Mouse (Mus musculus) small intestine, adult 2 months (tissue): Measurements from ENCODE around the gene Ppp4r1. TPM values are rescaled to one million over a fixed set of nuclear protein-coding genes. Genes with fewer than 3 reads are reported as not detected.

Source experiments
- H3K27ac ChIP-seq: fragments of 200-500 bp; 2 replicates; pipeline ENCODE4 v1.5.1; 2012; ENCODE audit warnings: low read depth, low read length, control low read depth, inconsistent platforms; ENCODE audit not compliant: insufficient read depth
- H3K27me3 ChIP-seq: fragments of 200-500 bp; 2 replicates; pipeline ENCODE4 v1.6.1; 2012; ENCODE audit warnings: mild to moderate bottlenecking, moderate library complexity, low read length, inconsistent platforms; ENCODE audit not compliant: control insufficient read depth, insufficient read depth
- H3K36me3 ChIP-seq: fragments of 200-500 bp; 2 replicates; pipeline ENCODE4 v1.6.1; 2012; ENCODE audit warnings: mild to moderate bottlenecking, low read length, control low read depth, inconsistent platforms; ENCODE audit not compliant: control insufficient read depth, insufficient read depth
- H3K4me1 ChIP-seq: fragments of 200-500 bp; 2 replicates; pipeline ENCODE4 v1.6.1; 2012; ENCODE audit warnings: low read length, inconsistent platforms, mixed read lengths; ENCODE audit not compliant: control insufficient read depth, insufficient read depth, insufficient read length
- H3K4me3 ChIP-seq: fragments of 200-500 bp; 2 replicates; pipeline ENCODE4 v1.5.1; 2012; ENCODE audit warnings: low read depth, mild to moderate bottlenecking, control low read depth, inconsistent platforms, low read length, moderate library complexity
- CTCF ChIP-seq: fragments of 200-500 bp; IDR thresholded peaks from 2 replicates; pipeline ENCODE4 v1.5.1; 2012; ENCODE audit warnings: low read depth, mild to moderate bottlenecking, control low read depth, inconsistent platforms, low read length, moderate library complexity, mixed read lengths; ENCODE audit not compliant: insufficient replicate concordance, insufficient read length; ENCODE audit errors: extremely low read depth
- POLR2A ChIP-seq: fragments of 200-500 bp; IDR thresholded peaks from 2 replicates; pipeline ENCODE4 v1.6.1; 2012; ENCODE audit warnings: low read depth, mild to moderate bottlenecking, control low read depth, inconsistent platforms, low read length, moderate library complexity
- WGBS: fragments of 180-500 bp; shearing (Covaris S2); methylation state at CpG from one replicate; pipeline ENCODE4 v1.1.7; 2018; 5-methylcytosine and 5-hydroxymethylcytosine counted together
- polyA plus RNA-seq: library from polyadenylated mRNA; depleted of rRNA; stranded (reverse); fragments of >200 nt; gene quantifications from 2 replicates; pipeline ENCODE4 v1.2.3, GENCODE M21; 2012

Gene Ppp4r1
- polyA plus RNA-seq, 1 experiment, result 57.7 TPM

DNA sequence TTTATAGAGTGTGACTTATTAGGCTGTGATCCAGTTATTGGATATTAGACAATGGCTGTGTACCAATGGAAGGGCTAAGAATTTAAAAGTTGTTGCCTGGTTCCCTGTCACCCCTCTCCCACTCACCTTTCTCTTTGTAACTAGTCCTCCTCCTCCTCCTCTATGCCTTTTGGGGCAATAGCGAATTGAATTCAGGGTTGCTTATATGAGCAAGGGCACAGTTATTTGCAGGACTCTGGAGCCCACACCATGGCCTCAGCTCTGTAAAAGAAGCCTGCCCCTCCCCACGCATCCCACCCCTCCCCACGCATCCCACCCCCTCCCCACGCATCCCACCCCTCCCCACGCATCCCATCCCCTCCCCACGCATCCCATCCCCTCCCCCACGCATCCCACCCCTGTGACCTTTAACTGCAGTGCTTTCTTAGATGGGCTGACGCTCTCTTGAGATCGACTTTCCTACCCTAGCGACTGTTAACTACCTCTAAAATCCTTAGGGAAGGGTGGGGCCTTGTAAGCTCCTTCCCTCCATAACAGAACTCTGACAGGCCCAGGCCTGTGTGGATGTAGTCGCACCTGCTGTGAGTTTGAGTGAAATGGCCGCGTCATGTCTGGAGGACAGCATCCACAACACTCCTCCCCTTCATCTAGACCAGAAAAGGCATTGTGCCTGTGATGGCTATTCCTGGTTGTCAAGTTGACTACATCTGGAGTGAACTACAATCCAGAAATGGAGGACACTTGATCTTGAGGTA, 11.9 kb downstream of the Ppp4r1 start:
- no peak for TF ChIP-seq CTCF
- TF ChIP-seq POLR2A, result no peak
- 90% methylated on average over 13 of the region's 13 CpGs for WGBS
- no peak overlapping the region for H3K4me3 ChIP-seq
- H3K27me3 ChIP-seq, result no peaks in the 10 kb centered on the region
- H3K4me1 ChIP-seq, result peaks cover 4% of the 10 kb centered on the region
- H3K27ac ChIP-seq, result no peak overlapping the region
- peaks cover 19% of the 10 kb centered on the region for H3K36me3 ChIP-seq

DNA sequence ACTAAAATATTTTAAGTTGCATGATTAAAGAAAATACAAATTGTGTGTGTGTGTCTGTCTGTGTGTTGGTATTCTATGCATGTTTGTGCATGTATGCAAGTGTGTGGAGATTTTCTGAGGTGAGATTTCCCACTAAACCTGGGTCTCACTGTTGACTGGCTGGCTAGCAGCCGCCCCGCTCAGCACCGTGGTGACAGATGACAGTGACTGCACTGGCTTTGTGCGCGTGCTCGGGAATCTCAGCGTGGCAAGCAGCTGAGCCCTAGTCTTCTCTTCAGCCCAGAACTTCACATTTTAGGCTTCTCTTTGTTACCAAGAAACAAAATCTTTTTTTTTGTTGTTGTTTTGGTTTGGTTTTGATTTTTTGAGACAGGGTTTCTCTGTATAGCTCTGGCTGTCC, 13.7 kb downstream of the Ppp4r1 start:
- WGBS, result 89% methylated on average over 7 of the region's 7 CpGs
- Histone ChIP-seq H3K4me3 (no peak overlapping the region), H3K4me1 (peaks cover 2% of the 10 kb centered on the region), H3K36me3 (peaks cover 15% of the 10 kb centered on the region), H3K27me3 (no peaks in the 10 kb centered on the region), H3K27ac (no peak overlapping the region)
- TF ChIP-seq CTCF (no peak), POLR2A (no peak)

DNA sequence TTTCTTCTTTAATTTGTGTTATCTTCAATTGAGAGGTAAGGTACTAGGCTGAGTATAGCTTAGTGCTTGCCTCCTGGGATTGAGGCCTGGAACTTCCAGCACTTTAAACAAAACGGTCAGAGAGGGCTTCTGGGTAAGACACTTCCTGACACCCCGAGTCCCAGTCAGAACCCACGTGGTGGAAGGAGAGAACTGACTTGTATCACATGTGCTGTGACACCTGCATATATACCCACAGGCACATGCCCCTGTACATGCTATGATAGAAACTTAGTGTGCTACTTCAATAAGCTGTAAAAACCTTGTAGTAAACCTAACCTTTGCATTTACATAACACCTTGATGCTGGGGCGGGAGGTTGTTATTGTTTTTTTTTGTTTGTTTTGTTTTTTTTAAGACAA, 16.1 kb downstream of the Ppp4r1 start:
- TF ChIP-seq POLR2A (no peak), CTCF (no peak)
- Histone ChIP-seq H3K27ac (no peak overlapping the region), H3K4me3 (no peak overlapping the region), H3K27me3 (no peaks in the 10 kb centered on the region), H3K36me3 (peaks cover 16% of the 10 kb centered on the region), H3K4me1 (peaks cover 2% of the 10 kb centered on the region)
- WGBS, result 50% methylated on average over 4 of the region's 4 CpGs

DNA sequence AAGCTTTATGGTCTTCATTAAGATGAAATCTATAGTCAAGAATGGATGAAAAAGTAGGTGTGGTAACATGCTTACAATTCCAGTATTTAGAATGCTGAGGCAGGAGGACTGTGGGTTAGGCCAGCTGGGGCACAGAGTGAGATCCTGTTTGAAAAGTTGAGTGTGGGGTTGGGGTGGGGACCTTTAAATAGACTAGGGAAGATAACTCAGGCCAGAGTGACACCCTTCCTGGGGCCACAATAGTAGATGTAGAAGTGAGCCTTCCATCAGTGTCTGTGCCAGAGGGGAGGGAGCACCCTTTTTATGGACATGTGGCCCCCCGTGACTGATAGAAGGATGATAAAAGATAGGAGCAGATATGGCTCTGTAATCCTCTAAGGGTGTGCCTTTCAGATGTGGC, 17.0 kb downstream of the Ppp4r1 start:
- Histone ChIP-seq H3K27me3 (no peaks in the 10 kb centered on the region), H3K4me3 (no peak overlapping the region), H3K36me3 (peaks cover 20% of the 10 kb centered on the region), H3K4me1 (peaks cover 2% of the 10 kb centered on the region), H3K27ac (no peak overlapping the region)
- TF ChIP-seq CTCF, result no peak
- TF ChIP-seq POLR2A, result no peak
- WGBS, result 61% methylated on average over 1 of the region's 1 CpGs

DNA sequence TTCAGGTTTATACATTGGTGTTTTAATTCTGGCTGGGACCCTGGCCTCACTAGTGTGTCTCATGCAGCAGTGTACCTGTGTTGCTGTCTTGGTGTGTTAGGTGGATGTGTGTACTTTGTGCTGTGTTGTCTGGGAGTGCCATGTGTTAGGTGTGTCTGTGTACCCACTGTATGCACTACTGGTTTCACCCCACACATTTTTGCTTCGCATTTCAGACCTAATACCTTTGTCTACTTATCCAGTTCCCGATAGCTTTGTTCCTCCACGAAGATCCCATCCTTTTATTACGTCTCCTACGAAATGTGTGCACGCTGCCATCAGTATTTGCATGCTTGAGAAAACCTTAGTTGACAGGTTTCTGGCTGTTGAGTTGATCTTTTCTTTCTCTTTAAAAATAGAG, 18.1 kb downstream of the Ppp4r1 start:
- H3K27ac ChIP-seq, result no peak overlapping the region
- 90% methylated on average over 6 of the region's 6 CpGs for WGBS
- H3K4me1 ChIP-seq, result peaks cover 2% of the 10 kb centered on the region
- TF ChIP-seq POLR2A, result no peak
- TF ChIP-seq CTCF, result no peak
- H3K36me3 ChIP-seq, result peaks cover 18% of the 10 kb centered on the region
- no peaks in the 10 kb centered on the region for H3K27me3 ChIP-seq
- no peak overlapping the region for H3K4me3 ChIP-seq

DNA sequence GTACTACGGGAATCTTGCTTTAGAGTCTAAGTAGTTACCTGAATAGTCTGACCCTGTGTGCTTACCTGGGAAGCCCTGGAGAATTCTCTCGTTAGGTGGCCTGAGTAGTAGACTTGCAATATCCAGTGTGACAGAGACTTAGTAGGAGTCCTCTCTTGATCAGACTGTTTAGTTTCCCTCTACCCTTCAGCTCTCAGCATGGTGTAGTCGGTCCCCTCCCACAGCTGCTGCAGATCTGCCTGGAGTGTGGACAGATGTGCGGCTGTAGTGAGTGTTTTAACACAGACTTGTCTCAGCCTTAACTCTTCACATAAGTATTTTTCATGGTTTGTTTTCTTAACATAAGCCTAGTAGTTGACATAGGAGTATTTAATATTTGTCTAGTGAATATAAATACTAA, 19.7 kb downstream of the Ppp4r1 start:
- no peaks in the 10 kb centered on the region for H3K27me3 ChIP-seq
- H3K4me1 ChIP-seq, result no peaks in the 10 kb centered on the region; the same call in 1 of the 2 replicates
- H3K36me3 ChIP-seq, result peaks cover 24% of the 10 kb centered on the region
- no peak for TF ChIP-seq CTCF
- TF ChIP-seq POLR2A, result no peak
- no peak overlapping the region for H3K27ac ChIP-seq
- no peak overlapping the region for H3K4me3 ChIP-seq
- 74% methylated on average over 4 of the region's 4 CpGs for WGBS

DNA sequence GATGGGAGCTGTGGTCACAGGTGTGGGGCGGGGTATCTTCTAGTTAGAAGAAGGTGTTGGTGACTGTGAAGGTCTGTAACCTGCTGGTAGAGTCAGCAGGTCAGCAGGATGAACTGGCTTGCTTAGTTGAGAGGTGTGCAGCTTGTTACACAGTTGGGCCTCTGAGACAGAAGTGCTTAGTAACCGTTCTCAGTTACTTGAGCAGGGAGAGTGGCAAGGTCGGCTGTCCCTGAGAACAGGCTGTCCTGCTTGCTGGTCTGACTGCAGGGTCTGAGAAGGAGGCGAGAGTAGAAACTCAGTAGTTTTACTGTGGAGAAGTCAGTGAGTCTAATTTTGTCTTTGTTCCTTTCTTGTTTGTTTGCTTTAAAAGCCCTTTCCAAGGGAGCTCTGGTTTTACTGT, 23.6 kb downstream of the Ppp4r1 start:
- WGBS, result 82% methylated on average over 4 of the region's 4 CpGs
- no peak for TF ChIP-seq POLR2A
- TF ChIP-seq CTCF, result no peak
- no peaks in the 10 kb centered on the region for H3K27me3 ChIP-seq
- no peak overlapping the region for H3K4me3 ChIP-seq
- H3K27ac ChIP-seq, result no peak overlapping the region
- no peaks in the 10 kb centered on the region; the same call in 1 of the 2 replicates for H3K4me1 ChIP-seq
- peaks cover 32% of the 10 kb centered on the region for H3K36me3 ChIP-seq
